ENCODE assay signal across 8 mouse cellular contexts in the genomic region with DNA sequence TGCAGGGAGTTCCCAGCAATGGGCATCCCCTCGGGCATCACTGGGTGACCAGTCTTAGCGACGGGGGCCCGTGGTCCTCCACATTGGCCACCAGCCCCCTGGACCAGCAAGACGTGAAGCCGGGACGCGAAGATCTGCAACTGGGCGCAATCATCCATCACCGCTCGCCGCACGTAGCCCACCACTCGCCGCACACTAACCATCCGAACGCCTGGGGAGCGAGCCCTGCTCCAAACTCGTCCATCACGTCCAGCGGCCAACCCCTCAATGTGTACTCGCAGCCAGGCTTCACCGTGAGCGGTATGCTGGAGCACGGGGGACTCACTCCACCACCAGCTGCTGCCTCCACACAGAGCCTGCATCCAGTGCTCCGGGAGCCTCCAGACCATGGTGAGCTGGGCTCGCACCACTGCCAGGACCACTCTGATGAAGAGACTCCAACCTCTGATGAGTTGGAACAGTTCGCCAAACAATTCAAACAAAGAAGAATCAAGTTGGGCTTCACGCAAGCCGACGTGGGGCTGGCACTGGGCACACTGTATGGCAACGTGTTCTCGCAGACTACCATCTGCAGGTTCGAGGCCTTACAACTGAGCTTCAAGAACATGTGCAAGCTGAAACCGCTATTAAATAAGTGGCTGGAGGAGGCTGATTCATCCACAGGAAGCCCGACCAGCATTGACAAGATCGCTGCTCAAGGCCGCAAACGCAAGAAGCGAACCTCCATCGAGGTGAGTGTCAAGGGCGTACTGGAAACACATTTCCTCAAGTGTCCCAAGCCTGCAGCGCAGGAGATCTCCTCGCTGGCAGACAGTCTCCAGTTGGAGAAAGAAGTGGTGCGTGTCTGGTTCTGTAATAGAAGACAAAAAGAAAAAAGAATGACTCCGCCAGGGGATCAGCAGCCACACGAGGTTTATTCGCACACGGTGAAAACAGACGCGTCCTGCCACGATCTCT. TPM values are rescaled to one million over a fixed set of nuclear protein-coding genes. Genes with fewer than 3 reads are reported as not detected.
DNase-seq lines count a peak whose midpoint lies in the region; ATAC-seq and TF ChIP-seq lines count a peak whose summit lies in the region.

No protein-coding gene starts in this region.

- H3K4me2 ChIP-seq in heart, embryonic 15.5 days, result peak overlapping the region; percentile 71
- peak overlapping the region; percentile 51 for H3K4me2 ChIP-seq in forebrain, embryonic 15.5 days (replicated peaks)

- ATAC-seq in heart, embryonic 15.5 days (replicated peaks; ENCODE audit: insufficient number of reproducible peaks, insufficient read depth, low FRiP score, low read depth), result peak; percentile 39; the same call in 1 of the 2 replicates
- ATAC-seq in forebrain, embryonic 15.5 days (replicated peaks), result peak; percentile 47

- no peak for TF ChIP-seq EP300 in heart, adult 2 months (IDR thresholded peaks at IDR 0.05; ENCODE audit: insufficient read depth, low read depth, low read length)

- H3K9ac ChIP-seq in heart, embryonic 15.5 days, result no peak overlapping the region
- H3K9ac ChIP-seq in heart, adult 2 months (ENCODE audit: low read depth, low read length), result no peak overlapping the region
- H3K9ac ChIP-seq in forebrain, embryonic 15.5 days (replicated peaks), result peak overlapping the region; percentile 54

- no peak for DNase-seq in heart, adult 2 months
- peak; percentile 15 for DNase-seq in R1 (ENCODE audit: low read depth, low spot score)
- peak; percentile 30 for DNase-seq in midbrain, embryonic 10.5 days (ENCODE audit: low spot score)
- no peak for DNase-seq in adrenal gland, adult (ENCODE audit: inconsistent age in 2 of 2, low spot score in 1 of 2)
- DNase-seq in adrenal gland, postnatal 14 days, result no peak
- no peak for DNase-seq in yolk sac, embryonic 10.5 days (ENCODE audit: low spot score)

- intact Hi-C loops in heart, adult 2 months (cut with DNase I), result no loop called here

- TF ChIP-seq POLR2A in heart, adult 2 months (IDR thresholded peaks at IDR 0.05; ENCODE audit: insufficient read depth, low read depth, low read length), result no peak

- H3K27me3 ChIP-seq in heart, embryonic 15.5 days, result peaks cover 40% of the 10 kb centered on the region
- H3K27me3 ChIP-seq in heart, adult 2 months (ENCODE audit: control insufficient read depth, insufficient read depth, low read length), result 0 out of 2 replicates have a peak, but pooled peaks cover 2% of the 10 kb centered on the region
- H3K27me3 ChIP-seq in forebrain, embryonic 15.5 days, result no peaks in the 10 kb centered on the region
- H3K27me3 ChIP-seq in midbrain, embryonic 10.5 days (ENCODE audit: low read depth, poor library complexity, severe bottlenecking), result 0 out of 2 replicates have a peak, but pooled peaks cover 7% of the 10 kb centered on the region

- no peak overlapping the region for H3K27ac ChIP-seq in heart, embryonic 15.5 days
- no peak overlapping the region for H3K27ac ChIP-seq in heart, adult 2 months
- peak overlapping the region; percentile 89 for H3K27ac ChIP-seq in forebrain, embryonic 15.5 days (replicated peaks)
- peak overlapping the region; percentile 92 for H3K27ac ChIP-seq in midbrain, embryonic 10.5 days (replicated peaks)

- H3K36me3 ChIP-seq in heart, embryonic 15.5 days, result no peaks in the 10 kb centered on the region
- H3K36me3 ChIP-seq in heart, adult 2 months (ENCODE audit: control insufficient read depth, insufficient read depth, low read length), result no peaks in the 10 kb centered on the region
- H3K36me3 ChIP-seq in forebrain, embryonic 15.5 days, result no peaks in the 10 kb centered on the region
- H3K36me3 ChIP-seq in midbrain, embryonic 10.5 days, result no peaks in the 10 kb centered on the region

- H3K4me1 ChIP-seq in heart, embryonic 15.5 days (replicated peaks), result no peaks in the 10 kb centered on the region
- no peaks in the 10 kb centered on the region for H3K4me1 ChIP-seq in heart, adult 2 months (ENCODE audit: control insufficient read depth, insufficient read depth, low read length)
- H3K4me1 ChIP-seq in forebrain, embryonic 15.5 days, result peaks cover 3% of the 10 kb centered on the region
- H3K4me1 ChIP-seq in midbrain, embryonic 10.5 days, result no peaks in the 10 kb centered on the region

- WGBS in heart, embryonic 15.5 days, result 11% methylated on average over 52 of the region's 52 CpGs
- WGBS in heart, adult 2 months, result 22% methylated on average over 52 of the region's 52 CpGs
- WGBS in forebrain, embryonic 15.5 days, result 22% methylated on average over 51 of the region's 52 CpGs
- WGBS in midbrain, embryonic 10.5 days, result 19% methylated on average over 52 of the region's 52 CpGs

- no peaks in the 10 kb centered on the region for H3K9me3 ChIP-seq in heart, embryonic 15.5 days (replicated peaks)
- H3K9me3 ChIP-seq in forebrain, embryonic 15.5 days, result no peaks in the 10 kb centered on the region
- no peaks in the 10 kb centered on the region for H3K9me3 ChIP-seq in midbrain, embryonic 10.5 days (replicated peaks)

- H3K79me2 ChIP-seq in heart, adult 2 months (replicated peaks; ENCODE audit: control insufficient read depth, insufficient read depth, low read length), result no peaks in the 10 kb centered on the region

- H3K4me3 ChIP-seq in heart, embryonic 15.5 days, result peak overlapping the region; percentile 48
- H3K4me3 ChIP-seq in heart, adult 2 months, result no peak overlapping the region
- H3K4me3 ChIP-seq in forebrain, embryonic 15.5 days, result peak overlapping the region; percentile 57
- peak overlapping the region; percentile 72 for H3K4me3 ChIP-seq in midbrain, embryonic 10.5 days

- TF ChIP-seq CTCF in heart, adult 2 months (IDR thresholded peaks at IDR 0.05), result no peak

RNA-seq across cellular contexts. Expression of gene Pou3f4, which starts 0.8 kb away (rescaled TPM):
- polyA plus RNA-seq in heart, embryonic 15.5 days (2015; fragmentation: Nextera tagmentation; extraction: Ambion mirVana), result 0.10 TPM in 1 of 2 replicates, not detected in the other
- total RNA-seq in heart, adult 2 months (2021), result not detected
- polyA plus RNA-seq in heart, adult 2 months (2012; rRNA removed), result not detected in 2 replicates
- polyA plus RNA-seq in forebrain, embryonic 15.5 days (2015; fragmentation: Nextera tagmentation; extraction: Ambion mirVana), result 12.6 and 15.0 TPM in 2 replicates
- 24.9 and 31.4 TPM in 2 replicates for polyA plus RNA-seq in midbrain, embryonic 10.5 days (2016; fragmentation: Nextera tagmentation; extraction: Ambion mirVana)
- total RNA-seq in adrenal gland, postnatal 14 days (2021), result not detected in 2 replicates

Comparison
In these comparisons a context has a peak if more than half of its experiments do, and no peak if none do; other contexts are left out.
1. H3K27ac ChIP-seq: peak in forebrain, embryonic 15.5 days (single experiment) and midbrain, embryonic 10.5 days (single experiment); none in heart, embryonic 15.5 days (single experiment) and heart, adult 2 months (single experiment).
2. DNase-seq: peak in R1 (single experiment) and midbrain, embryonic 10.5 days (single experiment); none in heart, adult 2 months (0 of 2), adrenal gland, adult (0 of 2), adrenal gland, postnatal 14 days (single experiment) and yolk sac, embryonic 10.5 days (single experiment).
3. RNA of gene Pou3f4, which starts 0.8 kb away (polyA plus RNA-seq): 24.9 to 31.4 TPM in midbrain, embryonic 10.5 days and 12.6 to 15.0 TPM in forebrain, embryonic 15.5 days; 0.10 TPM in heart, embryonic 15.5 days and not detected in heart, adult 2 months; every median in the first group is over 10 times any median in the second.